Mouse (Mus musculus) kidney, postnatal 25 days (tissue): ENCODE results near the gene Cyp26a1.

Experiments used
- DNase-seq, 2 experiments: peaks; one replicate each; pipeline ENCODE4 v3.0.0; 2021; ENCODE audit warnings: mixed read lengths in 2 of 2

Gene Cyp26a1

GRCm38 (mm10) chr19:37697651-37698272, at the start of gene Cyp26a1:
Cyp26a1 (plus strand) TSS chr19:37697798.
- peak; percentile 26 to 41 for DNase-seq

GRCm38 (mm10) chr19:37647994-37648393, 49.6 kb upstream of the Cyp26a1 start:
- no peak for DNase-seq

- DNase-seq = no peak
Observed at GRCm38 (mm10) chr19:37650526-37650925, 47.1 kb upstream of the Cyp26a1 start.

GRCm38 (mm10) chr19:37654012-37654411, 43.6 kb upstream of the Cyp26a1 start:
- DNase-seq = no peak

GRCm38 (mm10) chr19:37656441-37656840, 41.2 kb upstream of the Cyp26a1 start:
- DNase-seq = peak; percentile 76 to 78

- no peak for DNase-seq
Observed at GRCm38 (mm10) chr19:37665256-37665655, 32.3 kb upstream of the Cyp26a1 start.

GRCm38 (mm10) chr19:37667855-37668594, 29.6 kb upstream of the Cyp26a1 start:
- no peak for DNase-seq

GRCm38 (mm10) chr19:37668657-37669056, 28.9 kb upstream of the Cyp26a1 start:
- no peak for DNase-seq

GRCm38 (mm10) chr19:37669486-37669885, 28.1 kb upstream of the Cyp26a1 start:
- no peak for DNase-seq

GRCm38 (mm10) chr19:37673393-37673792, 24.2 kb upstream of the Cyp26a1 start:
- no peak for DNase-seq

- DNase-seq = no peak
Observed at GRCm38 (mm10) chr19:37685281-37685680, 12.3 kb upstream of the Cyp26a1 start, which contains the start of gene Cyp26c1. Cyp26c1 (plus strand) TSS chr19:37685581.

GRCm38 (mm10) chr19:37686347-37686746, 11.3 kb upstream of the Cyp26a1 start:
- DNase-seq = no peak

- no peak for DNase-seq
Observed at GRCm38 (mm10) chr19:37686941-37687850, 10.4 kb upstream of the Cyp26a1 start.

GRCm38 (mm10) chr19:37689478-37689877, 8.1 kb upstream of the Cyp26a1 start:
- DNase-seq = no peak

- DNase-seq = no peak
Observed at GRCm38 (mm10) chr19:37690716-37691115, 6.9 kb upstream of the Cyp26a1 start.

- no peak for DNase-seq
Observed at GRCm38 (mm10) chr19:37692879-37693278, 4.7 kb upstream of the Cyp26a1 start.

GRCm38 (mm10) chr19:37695146-37695545, 2.5 kb upstream of the Cyp26a1 start:
- no peak for DNase-seq

GRCm38 (mm10) chr19:37695762-37696602, 1.6 kb upstream of the Cyp26a1 start:
- no peak for DNase-seq

- DNase-seq = no peak
Observed at GRCm38 (mm10) chr19:37696603-37697334, 829 bp upstream of the Cyp26a1 start.

GRCm38 (mm10) chr19:37697335-37697636, 312 bp upstream of the Cyp26a1 start:
- peak in 1 of 2 experiments; percentile 34 for DNase-seq

GRCm38 (mm10) chr19:37698273-37699160, 919 bp downstream of the Cyp26a1 start:
- peak in 1 of 2 experiments; percentile 38 for DNase-seq
